Mouse (Mus musculus) testis, postnatal 10 days (tissue): ENCODE measurements at regions not wholly inside any gene's neighbourhood (a gene's known extent, or its start where the extent isn't known, plus 50 kb on each side); places are given as distances from the start of the nearest gene placed in this dataset.

ENCODE experiments used
- DNase-seq: peaks from one replicate; pipeline ENCODE4 v3.0.0; 2021; ENCODE audit warnings: low spot score

GRCm38 (mm10) chr15:93972979-93973378, 377.3 kb upstream of the Prickle1 start:
- DNase-seq, result no peak

- DNase-seq, result no peak
Observed at GRCm38 (mm10) chr15:93961950-93962349, 366.3 kb upstream of the Prickle1 start.

DNA sequence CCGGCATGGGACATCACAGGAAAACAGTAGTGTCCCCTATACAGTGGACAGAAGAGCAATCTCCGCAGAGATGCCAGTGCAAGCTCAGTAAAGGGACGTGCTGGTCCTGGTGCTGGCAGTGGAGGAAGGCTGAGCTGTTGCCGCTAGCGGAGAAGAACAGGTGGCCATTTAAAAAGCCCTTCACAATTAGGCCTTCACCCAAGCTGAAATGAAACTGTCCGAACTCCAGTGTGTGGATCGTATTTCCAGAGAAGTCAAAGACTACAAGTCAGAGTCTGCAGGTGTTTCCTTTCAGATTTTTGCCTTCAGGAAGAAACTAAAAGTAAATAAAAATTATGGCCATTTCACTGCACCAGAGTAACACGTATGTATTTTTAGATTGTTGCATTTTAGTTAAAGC, 364.2 kb upstream of the Prickle1 start:
- DNase-seq, result no peak

- DNase-seq, result no peak
Observed at GRCm38 (mm10) chr15:93958086-93958485, 362.4 kb upstream of the Prickle1 start.

DNA sequence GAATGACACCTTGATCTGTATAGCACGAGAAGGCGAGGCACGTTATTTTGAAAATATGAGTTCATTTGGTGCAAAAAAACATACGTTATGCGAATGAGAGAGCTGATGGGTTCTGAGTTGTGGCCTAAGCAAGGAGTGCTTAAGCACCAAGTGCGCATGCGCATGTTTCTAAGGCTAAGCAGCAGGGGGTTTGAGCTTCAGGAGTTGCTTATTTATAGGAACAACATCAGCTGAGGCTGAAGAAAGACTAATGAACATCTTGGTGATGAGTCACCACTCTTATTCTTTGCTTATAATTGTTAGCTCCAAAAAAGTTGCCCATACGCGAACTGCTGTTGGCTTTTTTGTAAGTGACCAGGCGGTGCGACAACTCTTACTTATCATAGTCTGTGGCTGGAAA, 361.1 kb upstream of the Prickle1 start:
- no peak for DNase-seq

- no peak for DNase-seq
Observed at GRCm38 (mm10) chr15:93953548-93953947, 357.9 kb upstream of the Prickle1 start.

DNA sequence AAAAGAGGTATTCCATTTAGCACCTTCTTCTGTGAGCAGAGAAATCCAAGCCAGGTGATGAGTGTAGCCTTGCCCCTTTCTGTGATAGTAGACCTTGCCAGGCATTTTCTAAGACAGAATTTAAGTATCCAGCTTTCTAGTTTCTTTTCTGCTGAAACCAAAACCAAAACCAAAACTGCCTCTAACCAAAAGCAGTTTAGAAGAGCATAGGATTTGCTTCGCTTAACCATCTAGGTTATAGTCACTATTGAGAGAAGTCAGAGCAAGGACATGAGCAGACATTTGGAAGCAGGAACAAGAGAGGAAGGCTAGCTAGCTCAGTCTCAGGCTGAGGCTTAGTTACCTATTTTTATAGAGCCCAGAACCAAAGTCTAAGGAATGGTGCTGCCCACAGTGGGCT, 354.8 kb upstream of the Prickle1 start:
- no peak for DNase-seq

DNA sequence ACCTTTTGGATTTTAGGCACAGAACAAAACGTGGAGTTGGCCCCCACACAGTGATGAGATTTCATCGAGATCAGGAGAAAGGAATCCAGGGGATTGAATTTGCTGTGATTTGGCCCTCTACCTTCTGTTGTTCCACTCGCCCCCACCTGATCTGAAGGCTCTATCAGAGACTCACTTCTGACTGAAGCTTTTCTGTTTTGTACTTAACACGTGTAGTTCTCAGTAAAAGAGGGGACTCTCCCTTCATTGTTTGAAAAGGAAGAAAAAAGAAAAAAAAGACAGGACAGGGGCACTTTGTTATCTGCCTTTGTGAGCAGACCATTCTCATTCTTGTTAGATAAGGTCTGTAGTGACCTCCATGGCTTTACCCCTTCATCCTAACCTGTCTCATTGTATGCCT, 353.2 kb upstream of the Prickle1 start:
- DNase-seq, result no peak

- DNase-seq, result no peak
Observed at GRCm38 (mm10) chr15:93943545-93943944, 347.9 kb upstream of the Prickle1 start.

- no peak for DNase-seq
Observed at GRCm38 (mm10) chr15:93932971-93933496, 337.3 kb upstream of the Prickle1 start.

DNA sequence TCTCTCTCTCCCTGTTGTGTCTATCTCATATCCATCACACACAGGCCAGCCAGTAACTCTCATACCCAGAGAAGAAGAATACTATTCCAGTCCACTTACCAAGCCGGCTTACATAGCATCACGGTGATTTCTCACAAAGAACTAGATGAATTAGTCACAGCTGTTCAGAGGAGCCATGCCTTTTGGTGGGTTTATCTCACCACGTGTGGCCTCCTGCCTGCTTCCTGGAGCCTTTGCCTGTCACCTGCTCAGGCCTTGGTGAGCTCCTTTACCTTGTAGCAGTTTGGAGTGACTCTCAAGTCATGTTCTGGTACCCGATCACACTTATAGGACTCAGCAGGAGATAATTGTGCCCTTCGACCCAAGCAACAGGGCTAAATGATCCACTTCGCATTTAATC, 331.2 kb upstream of the Prickle1 start:
- no peak for DNase-seq

GRCm38 (mm10) chr15:93926262-93926661, 330.6 kb upstream of the Prickle1 start:
- no peak for DNase-seq

DNA sequence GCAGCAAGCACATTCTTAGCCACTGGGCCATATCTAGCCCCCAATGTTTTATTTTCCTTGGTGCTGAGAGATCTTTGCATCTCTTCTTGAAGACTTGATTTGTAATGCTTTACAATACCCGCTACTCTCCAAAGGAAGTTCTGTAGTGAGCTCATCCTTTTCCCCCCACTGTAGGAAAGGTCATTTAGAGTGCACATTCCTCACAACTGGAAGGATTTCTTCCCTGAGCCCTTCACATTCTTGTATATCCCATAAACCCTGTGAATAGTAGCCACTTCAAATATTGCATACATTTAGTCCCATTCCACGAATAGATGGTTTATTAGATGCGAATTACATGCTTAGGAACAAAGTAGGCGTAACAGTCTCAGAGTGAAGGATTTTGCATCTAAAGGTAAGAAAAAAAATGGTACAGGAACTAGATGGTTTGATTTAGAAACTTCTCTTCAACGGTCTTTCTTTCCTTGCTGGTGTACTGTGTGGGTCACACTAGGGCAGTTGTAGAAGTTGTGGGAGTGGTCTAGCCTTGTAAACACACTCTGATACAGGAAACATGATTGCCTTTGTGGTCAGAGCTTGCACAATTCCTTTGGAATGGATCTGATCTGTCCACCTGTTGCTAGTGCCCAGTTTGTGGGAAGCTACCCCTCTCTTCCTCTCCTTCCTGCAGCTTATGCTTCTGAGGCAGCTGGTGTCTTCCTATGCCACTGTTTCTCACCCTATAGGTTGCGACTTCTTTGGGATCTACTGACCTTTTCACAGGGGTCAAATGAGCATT, 326.0 kb upstream of the Prickle1 start:
- DNase-seq, result no peak

GRCm38 (mm10) chr15:93920996-93921395, 325.3 kb upstream of the Prickle1 start:
- no peak for DNase-seq

DNA sequence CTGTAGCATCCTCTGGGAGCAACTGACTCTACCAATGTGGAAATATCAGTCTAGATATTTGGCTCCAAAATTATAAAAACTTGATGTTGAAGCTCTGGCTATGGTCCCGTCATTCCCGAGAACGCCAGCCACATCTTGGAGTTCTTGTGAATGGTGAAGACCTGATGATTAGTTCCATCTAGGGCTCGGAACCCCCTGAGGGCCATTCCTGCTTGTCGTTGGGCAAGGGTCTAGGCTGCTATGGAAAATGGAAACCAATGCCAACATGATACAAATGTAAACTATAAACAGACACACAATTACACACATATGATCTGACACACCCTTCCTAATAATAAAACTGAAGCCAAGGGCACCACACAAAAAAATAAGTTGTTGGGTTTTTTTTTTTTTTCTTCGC, 323.9 kb upstream of the Prickle1 start:
- DNase-seq, result no peak

GRCm38 (mm10) chr15:93916856-93917255, 321.2 kb upstream of the Prickle1 start:
- DNase-seq, result no peak

DNA sequence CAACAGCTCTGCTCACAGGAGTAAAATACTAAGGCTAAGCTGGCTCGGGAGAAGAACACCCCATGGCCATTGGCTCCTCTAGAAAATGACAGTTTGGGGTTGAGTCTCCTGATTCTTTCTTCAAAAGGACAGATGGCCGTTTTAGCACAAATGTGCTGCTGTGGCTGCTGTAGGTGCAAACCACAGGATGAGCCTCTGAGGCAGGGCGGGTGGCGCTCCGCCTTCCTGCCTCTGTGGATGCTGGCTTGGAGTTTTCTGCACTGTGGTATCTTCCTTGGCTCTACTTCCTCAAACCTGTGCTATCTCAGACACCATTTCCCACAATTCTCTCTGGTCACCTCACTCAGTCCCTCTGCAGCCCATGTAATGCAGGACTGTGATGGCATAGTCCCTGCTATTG, 317.8 kb upstream of the Prickle1 start:
- DNase-seq, result no peak

- no peak for DNase-seq
Observed at GRCm38 (mm10) chr15:93913041-93913440, 317.4 kb upstream of the Prickle1 start.

GRCm38 (mm10) chr15:93910981-93911431, 315.3 kb upstream of the Prickle1 start:
- DNase-seq, result no peak

DNA sequence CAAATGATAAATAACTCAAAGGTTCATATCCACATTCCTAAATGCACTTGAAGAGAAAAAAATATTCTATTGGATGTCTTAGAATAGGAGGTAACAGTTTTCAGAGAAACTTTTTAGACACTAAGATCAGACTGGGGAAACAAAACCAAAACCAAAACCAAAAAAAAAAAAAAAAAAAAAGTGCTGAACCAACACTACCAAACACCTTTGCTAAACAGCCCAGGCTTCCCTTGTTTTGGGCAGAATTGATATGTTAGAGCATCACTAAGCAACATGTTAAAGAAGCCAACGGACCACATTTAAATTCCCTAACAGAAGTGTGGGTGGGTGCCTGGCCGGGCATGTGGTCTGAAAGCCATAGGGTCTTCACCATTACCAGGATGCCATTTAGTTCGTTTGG, 314.5 kb upstream of the Prickle1 start:
- DNase-seq, result no peak

DNA sequence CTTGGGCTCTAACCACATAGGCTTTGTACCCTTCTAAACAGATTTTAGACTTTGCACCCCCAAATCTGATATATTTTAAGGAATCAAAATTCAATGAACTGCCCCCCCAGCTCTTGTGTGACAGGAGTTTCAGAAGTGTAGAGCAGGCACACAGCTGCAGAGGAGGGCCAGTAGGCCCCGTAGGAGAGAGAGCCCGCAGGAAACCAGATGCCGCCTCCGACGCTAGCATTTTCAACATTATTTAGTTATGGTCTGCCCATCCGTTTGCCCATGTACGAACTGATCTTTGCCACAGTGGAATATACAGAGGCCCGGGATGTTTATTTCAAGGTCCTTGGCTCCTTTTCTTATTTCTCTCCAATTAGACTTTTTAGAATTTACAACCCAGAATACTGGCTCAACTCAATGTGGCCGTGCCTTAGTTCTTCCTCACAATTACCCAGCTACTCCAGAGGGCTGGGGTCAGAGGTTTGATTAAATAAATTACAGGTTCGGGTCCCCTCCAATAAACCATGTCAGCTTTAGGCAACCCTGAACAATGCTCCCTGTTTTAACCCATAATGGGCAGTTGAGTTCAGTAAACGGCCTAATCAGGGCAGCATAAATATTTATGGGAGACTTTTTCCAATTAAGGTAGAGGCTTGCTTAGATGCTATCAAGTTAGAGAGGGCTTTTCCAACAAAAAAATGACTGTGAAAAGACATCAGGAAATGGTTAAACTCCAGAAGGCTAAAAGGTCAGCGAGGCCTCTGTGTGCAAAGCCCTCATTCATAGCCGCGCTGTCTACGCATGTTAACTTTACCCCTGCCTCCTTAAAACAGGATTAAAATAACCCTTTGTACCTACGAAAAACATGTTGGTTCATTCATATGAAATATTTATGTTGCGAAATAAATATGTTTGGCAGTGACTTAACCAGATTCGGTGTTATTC, 308.2 kb upstream of the Prickle1 start:
- no peak for DNase-seq

GRCm38 (mm10) chr15:93882826-93883225, 287.1 kb upstream of the Prickle1 start:
- DNase-seq, result no peak

- no peak for DNase-seq
Observed at GRCm38 (mm10) chr15:93881276-93881675, 285.6 kb upstream of the Prickle1 start.
